Mouse (Mus musculus): Measurements from ENCODE around the gene Stac.

The Stac gene

DNA sequence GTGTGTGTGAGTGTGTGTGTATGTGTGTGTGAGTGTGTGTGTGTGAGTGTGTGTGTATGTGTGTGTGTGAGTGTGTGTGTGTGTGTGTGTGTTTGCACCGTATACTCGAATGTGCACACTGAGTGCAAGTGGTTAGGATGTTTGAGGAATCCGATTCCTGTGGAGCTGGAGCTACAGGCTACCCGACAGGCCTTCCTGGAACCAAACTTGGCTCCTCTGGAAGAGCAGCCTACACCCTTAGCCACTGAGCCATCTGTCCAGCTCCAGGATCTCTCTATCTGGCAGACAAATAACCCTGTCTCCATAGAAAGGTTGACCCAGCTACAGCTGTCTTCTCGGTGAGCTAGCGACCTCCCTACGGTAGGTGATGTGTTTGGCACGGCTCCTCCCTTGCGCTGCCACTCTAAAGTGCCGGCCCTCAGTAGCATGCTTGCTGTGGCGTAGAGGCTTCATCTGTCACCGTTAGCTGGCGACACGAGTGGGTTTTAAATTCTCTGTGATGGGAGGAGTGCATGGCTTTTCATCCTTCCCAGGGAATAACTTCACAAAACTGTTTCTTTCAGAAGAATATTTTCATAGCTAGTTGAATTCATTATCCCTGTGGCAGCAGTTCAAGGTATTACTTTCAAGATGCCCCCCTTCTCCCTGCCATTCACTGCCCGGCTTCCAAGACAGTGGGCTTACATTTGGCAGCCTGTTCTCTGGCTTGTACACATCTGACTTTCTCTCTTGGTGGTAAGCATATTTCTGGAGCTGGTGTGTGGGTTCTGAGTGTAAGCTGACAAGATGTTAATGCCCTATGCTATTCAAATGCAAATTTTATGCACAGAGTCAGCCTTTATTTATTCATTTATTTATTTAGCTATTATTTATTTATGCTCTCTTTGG, 175.3 kb downstream of the Stac start:
- no peak for DNase-seq (ENCODE audit: low read depth, low spot score)
